ENCODE assay signal across 25 mouse cellular contexts in the genomic region with DNA sequence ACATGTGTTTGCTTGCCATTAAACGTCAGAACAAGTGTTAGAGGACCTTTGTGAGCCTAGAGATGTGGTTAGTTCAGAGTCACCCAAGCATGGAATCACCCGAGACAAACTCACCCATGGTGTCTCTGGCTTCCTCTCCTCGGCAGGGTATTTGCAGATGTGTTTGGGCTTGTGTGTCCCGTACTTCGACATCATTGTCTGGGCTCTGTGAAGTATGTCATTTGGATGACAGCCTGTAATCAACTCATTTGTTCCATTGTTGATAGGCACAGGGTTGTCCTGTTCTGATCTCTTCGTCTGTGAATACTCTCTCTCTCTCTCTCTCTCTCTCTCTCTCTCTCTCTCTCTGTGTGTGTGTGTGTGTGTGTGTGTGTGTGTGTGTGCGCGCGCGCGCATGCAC.
"Had no signal": no experiment of that assay in that cellular context is flagged by ENCODE, and none has a peak within 500 bp of the region (broad histone marks: within the 10 kb centered on the region; RNA-seq: fewer than 3 reads in every experiment).

No protein-coding gene starts in this region.

- H3K27ac ChIP-seq: kidney, embryonic 15.5 days; limb, embryonic 12.5 days; limb, embryonic 15.5 days; liver, embryonic 12.5 days; liver, embryonic 15.5 days; lung, embryonic 15.5 days; midbrain, embryonic 10.5 days; midbrain, embryonic 13.5 days; neural tube, embryonic 13.5 days; stomach, postnatal 0 days had no signal

- H3K9ac ChIP-seq: kidney, embryonic 15.5 days; limb, embryonic 12.5 days; limb, embryonic 15.5 days; liver, embryonic 12.5 days; liver, embryonic 15.5 days; lung, embryonic 15.5 days; midbrain, embryonic 13.5 days; neural tube, embryonic 13.5 days had no signal

- H3K4me2 ChIP-seq: kidney, embryonic 15.5 days; limb, embryonic 12.5 days; limb, embryonic 15.5 days; liver, embryonic 12.5 days; liver, embryonic 15.5 days; lung, embryonic 15.5 days; midbrain, embryonic 13.5 days; neural tube, embryonic 13.5 days had no signal

- H3K27me3 ChIP-seq: kidney, embryonic 15.5 days; limb, embryonic 12.5 days; limb, embryonic 15.5 days; liver, embryonic 12.5 days; liver, embryonic 15.5 days; lung, embryonic 15.5 days; megakaryocyte, embryonic 14.5 days had no signal

- DNase-seq: kidney, postnatal 10 days; kidney, postnatal 4 days; left cerebral cortex, postnatal 4 days; lung, adult 18-20 months; lung, postnatal 10 days; lung, postnatal 36 days; right cerebral cortex, adult 18-20 months; right cerebral cortex, postnatal 14 days; right cerebral cortex, postnatal 4 days; thymus, adult 2 months; thymus, postnatal 14 days; thymus, postnatal 4 days had no signal

- H3K9me3 ChIP-seq: kidney, embryonic 15.5 days; limb, embryonic 12.5 days; limb, embryonic 15.5 days; liver, embryonic 12.5 days; liver, embryonic 15.5 days; lung, embryonic 15.5 days; midbrain, embryonic 10.5 days; midbrain, embryonic 13.5 days; neural tube, embryonic 13.5 days had no signal

- H3K4me3 ChIP-seq: kidney, embryonic 15.5 days; limb, embryonic 12.5 days; limb, embryonic 15.5 days; liver, embryonic 12.5 days; liver, embryonic 15.5 days; lung, embryonic 15.5 days; megakaryocyte, embryonic 14.5 days; midbrain, embryonic 10.5 days; midbrain, embryonic 13.5 days; myocyte; neural tube, embryonic 13.5 days had no signal

- H3K36me3 ChIP-seq: kidney, embryonic 15.5 days; limb, embryonic 12.5 days; limb, embryonic 15.5 days; liver, embryonic 12.5 days; liver, embryonic 15.5 days; lung, embryonic 15.5 days; midbrain, embryonic 10.5 days; midbrain, embryonic 13.5 days; neural tube, embryonic 13.5 days had no signal

- H3K4me1 ChIP-seq: kidney, embryonic 15.5 days; limb, embryonic 15.5 days; liver, embryonic 12.5 days; liver, embryonic 15.5 days; megakaryocyte, embryonic 14.5 days had no signal

- ATAC-seq: liver, embryonic 12.5 days; midbrain, embryonic 13.5 days; midbrain, embryonic 16.5 days had no signal
